Mouse (Mus musculus) intestine, embryonic 16.5 days (tissue): ENCODE measurements around the gene Hbb-y. TPM values are rescaled to one million over a fixed set of nuclear protein-coding genes. Genes with fewer than 3 reads are reported as not detected.
"Not testable (repeated sequence)": the region's sequence is repeated elsewhere in the genome, so short reads cannot be mapped to it uniquely, and the experiment has no call there.

Source experiments
- ATAC-seq: fragments of 200-750 bp; cut with Nextera tagmentation; 2 replicates; pipeline ENCODE4 v1.8.0; 2017; ENCODE audit warnings: moderate TSS enrichment, moderate library complexity
- H3K27ac ChIP-seq: fragments of 300-500 bp; sonication (generic); 2 replicates; pipeline ENCODE4 v1.5.1; 2014; ENCODE audit warnings: mild to moderate bottlenecking, low read length
- H3K27me3 ChIP-seq: fragments of 300-500 bp; sonication (generic); replicated peaks from 2 replicates; pipeline ENCODE4 v1.6.1; 2014; ENCODE audit warnings: low read length, control low read depth, mixed read lengths; ENCODE audit not compliant: control insufficient read depth, insufficient read depth
- H3K36me3 ChIP-seq: fragments of 300-500 bp; sonication (generic); 2 replicates; pipeline ENCODE4 v1.6.1; 2014; ENCODE audit warnings: low read length, control low read depth; ENCODE audit not compliant: control insufficient read depth, insufficient read depth
- H3K4me1 ChIP-seq: fragments of 300-500 bp; sonication (generic); 2 replicates; pipeline ENCODE4 v1.6.1; 2014; ENCODE audit warnings: low read length, control low read depth, mixed read lengths; ENCODE audit not compliant: control insufficient read depth, insufficient read depth
- H3K4me2 ChIP-seq: fragments of 300-500 bp; sonication (generic); 2 replicates; pipeline ENCODE4 v1.6.1; 2014; ENCODE audit warnings: low read depth, low read length, control low read depth
- H3K4me3 ChIP-seq: fragments of 300-500 bp; sonication (generic); 2 replicates; pipeline ENCODE4 v1.5.1; 2014; ENCODE audit warnings: mild to moderate bottlenecking, low read length
- H3K9ac ChIP-seq: fragments of 300-500 bp; sonication (generic); 2 replicates; pipeline ENCODE4 v1.6.1; 2014; ENCODE audit warnings: low read depth, low read length
- H3K9me3 ChIP-seq: fragments of 300-500 bp; sonication (generic); 2 replicates; pipeline ENCODE4 v1.6.1; 2016; ENCODE audit warnings: low read length, control low read depth; ENCODE audit not compliant: control insufficient read depth
- WGBS: fragments of 180-500 bp; shearing (Covaris S2); extraction: QIAGEN DNeasy Blood & Tissue Kit; methylation state at CpG from one replicate; pipeline ENCODE4 v1.1.7; 2014; 5-methylcytosine and 5-hydroxymethylcytosine counted together
- polyA plus RNA-seq: library from polyadenylated mRNA; unstranded; fragments of >200 nt; fragmentation: Nextera tagmentation; extraction: Ambion mirVana; gene quantifications from 2 replicates; pipeline ENCODE4 v1.2.1, GENCODE M21; 2015

Gene Hbb-y
- polyA plus RNA-seq, 1 experiment from 2014 or later = 42.2 TPM

GRCm38 (mm10) chr7:103824597-103824996 lies 28.4 kb downstream of the Hbb-y start:
- no peak for ATAC-seq
- Histone ChIP-seq H3K4me1 (no peaks in the 10 kb centered on the region), H3K36me3 (no peaks in the 10 kb centered on the region), H3K9me3 (no peaks in the 10 kb centered on the region), H3K4me3 (no peak overlapping the region), H3K4me2 (no peak overlapping the region), H3K27ac (no peak overlapping the region), H3K9ac (no peak overlapping the region), H3K27me3 (no peaks in the 10 kb centered on the region)
- 84% methylated on average over 2 of the region's 2 CpGs for WGBS

- ATAC-seq, H3K4me3 ChIP-seq, H3K4me2 ChIP-seq, H3K36me3 ChIP-seq, H3K9ac ChIP-seq, H3K9me3 ChIP-seq, H3K4me1 ChIP-seq, H3K27ac ChIP-seq, H3K27me3 ChIP-seq: not testable (repeated sequence)
- 70% methylated on average over 1 of the region's 2 CpGs for WGBS
Observed at GRCm38 (mm10) chr7:103815085-103815484, 37.9 kb downstream of the Hbb-y start.

- Histone ChIP-seq H3K9ac (no peak within 1 kb of the TSS), H3K4me1 (no peaks in the 10 kb centered on the region), H3K27me3 (no peaks in the 10 kb centered on the region), H3K27ac (no peak within 1 kb of the TSS), H3K4me3 (no peak within 1 kb of the TSS), H3K36me3 (no peaks in the 10 kb centered on the region), H3K4me2 (no peak within 1 kb of the TSS), H3K9me3 (no peaks in the 10 kb centered on the region)
- peak; percentile 86 for ATAC-seq
- 94% methylated on average over 3 of the region's 3 CpGs for WGBS
Observed at GRCm38 (mm10) chr7:103813766-103814165, 39.2 kb downstream of the Hbb-y start, which contains the start of gene Hbb-bt. TSS of gene Hbb-bt (minus strand) at chr7:103813996.

GRCm38 (mm10) chr7:103813152-103813551 lies 39.9 kb downstream of the Hbb-y start:
- H3K4me1 ChIP-seq, H3K27ac ChIP-seq, H3K27me3 ChIP-seq, H3K9me3 ChIP-seq, ATAC-seq, H3K4me2 ChIP-seq, H3K36me3 ChIP-seq, H3K9ac ChIP-seq, H3K4me3 ChIP-seq: not testable (repeated sequence)
- WGBS = no CpG with 5 or more reads among the region's 3 CpGs

- WGBS = 59% methylated on average over 1 of the region's 1 CpGs
- H3K27ac ChIP-seq = no peak overlapping the region
Observed at GRCm38 (mm10) chr7:103812174-103812573, 40.8 kb downstream of the Hbb-y start.

GRCm38 (mm10) chr7:103811223-103811845 lies 41.7 kb downstream of the Hbb-y start:
- no peaks in the 10 kb centered on the region for H3K36me3 ChIP-seq
- H3K9me3 ChIP-seq = no peaks in the 10 kb centered on the region
- WGBS = 88% methylated on average over 1 of the region's 1 CpGs
- H3K4me2 ChIP-seq = no peak overlapping the region
- no peak overlapping the region for H3K4me3 ChIP-seq
- no peak overlapping the region for H3K9ac ChIP-seq
- H3K27ac ChIP-seq = no peak overlapping the region
- no peaks in the 10 kb centered on the region for H3K4me1 ChIP-seq
- no peaks in the 10 kb centered on the region for H3K27me3 ChIP-seq
- peak; percentile 56 for ATAC-seq

More at GRCm38 (mm10) chr7:103812174-103812573, 40.8 kb downstream of the Hbb-y start:
- no peak overlapping the region for H3K4me2 ChIP-seq
- ATAC-seq = no peak
- no peaks in the 10 kb centered on the region for H3K4me1 ChIP-seq
- no peaks in the 10 kb centered on the region for H3K36me3 ChIP-seq
- H3K9me3 ChIP-seq = no peaks in the 10 kb centered on the region
- no peaks in the 10 kb centered on the region for H3K27me3 ChIP-seq
- no peak overlapping the region for H3K4me3 ChIP-seq
- H3K9ac ChIP-seq = no peak overlapping the region

GRCm38 (mm10) chr7:103810746-103811145 lies 42.3 kb downstream of the Hbb-y start:
- no peak overlapping the region for H3K4me3 ChIP-seq
- no peaks in the 10 kb centered on the region for H3K4me1 ChIP-seq
- H3K9me3 ChIP-seq = no peaks in the 10 kb centered on the region
- H3K27me3 ChIP-seq = no peaks in the 10 kb centered on the region
- 68% methylated on average over 3 of the region's 3 CpGs for WGBS
- H3K27ac ChIP-seq = no peak overlapping the region
- H3K9ac ChIP-seq = no peak overlapping the region
- no peaks in the 10 kb centered on the region for H3K36me3 ChIP-seq
- no peak overlapping the region for H3K4me2 ChIP-seq
- 0 out of 2 replicates have a peak, but pooled peaks have one; percentile 42 for ATAC-seq

- 80% methylated on average over 1 of the region's 1 CpGs for WGBS
- no peak overlapping the region for H3K27ac ChIP-seq
- H3K36me3 ChIP-seq = no peaks in the 10 kb centered on the region
- H3K9me3 ChIP-seq = no peaks in the 10 kb centered on the region
- no peak for ATAC-seq
- H3K27me3 ChIP-seq = no peaks in the 10 kb centered on the region
- H3K9ac ChIP-seq = no peak overlapping the region
- no peak overlapping the region for H3K4me2 ChIP-seq
- no peaks in the 10 kb centered on the region for H3K4me1 ChIP-seq
- no peak overlapping the region for H3K4me3 ChIP-seq
Observed at GRCm38 (mm10) chr7:103810296-103810695, 42.7 kb downstream of the Hbb-y start.

- H3K27ac ChIP-seq = no peak overlapping the region
- H3K9ac ChIP-seq = no peak overlapping the region
- H3K9me3 ChIP-seq = no peaks in the 10 kb centered on the region
- ATAC-seq = no peak
- H3K4me1 ChIP-seq = no peaks in the 10 kb centered on the region
- no peak overlapping the region for H3K4me3 ChIP-seq
- no peaks in the 10 kb centered on the region for H3K36me3 ChIP-seq
- no peak overlapping the region for H3K4me2 ChIP-seq
- no peaks in the 10 kb centered on the region for H3K27me3 ChIP-seq
- 57% methylated on average over 1 of the region's 1 CpGs for WGBS
Observed at GRCm38 (mm10) chr7:103809801-103810155, 43.2 kb downstream of the Hbb-y start.
